Mouse (Mus musculus): ENCODE results near the gene Mrpl46.

Gene Mrpl46

DNA sequence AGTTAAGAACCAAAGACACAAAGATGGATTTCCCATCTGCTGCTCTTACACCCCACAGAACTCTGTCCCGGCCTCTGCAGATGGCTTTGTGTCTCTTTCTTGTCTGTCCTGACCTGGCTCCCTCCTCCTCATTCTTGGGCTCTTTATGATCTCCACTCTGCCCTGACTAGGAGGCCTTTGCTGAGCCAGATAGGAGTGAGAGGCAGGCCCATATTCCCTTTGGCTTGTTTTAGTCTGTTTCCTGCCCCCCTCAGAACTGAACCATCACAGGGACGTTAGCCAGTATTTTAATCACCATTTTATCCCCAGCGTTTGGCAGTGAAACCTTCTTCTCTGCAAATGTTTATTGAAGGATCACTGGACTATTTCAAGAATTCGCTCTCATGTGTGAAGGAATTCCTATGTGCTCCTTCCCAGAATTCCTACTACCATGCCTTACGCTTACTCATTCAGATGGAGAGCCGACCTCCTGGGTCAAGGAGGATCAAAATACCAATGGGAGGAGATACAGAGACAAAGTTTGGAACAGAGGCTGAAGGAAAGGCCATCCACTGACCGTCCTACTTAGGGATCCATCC, 14.2 kb downstream of the Mrpl46 start:
- no peak for DNase-seq (ENCODE audit: extremely low read depth, low read depth, low spot score)

DNA sequence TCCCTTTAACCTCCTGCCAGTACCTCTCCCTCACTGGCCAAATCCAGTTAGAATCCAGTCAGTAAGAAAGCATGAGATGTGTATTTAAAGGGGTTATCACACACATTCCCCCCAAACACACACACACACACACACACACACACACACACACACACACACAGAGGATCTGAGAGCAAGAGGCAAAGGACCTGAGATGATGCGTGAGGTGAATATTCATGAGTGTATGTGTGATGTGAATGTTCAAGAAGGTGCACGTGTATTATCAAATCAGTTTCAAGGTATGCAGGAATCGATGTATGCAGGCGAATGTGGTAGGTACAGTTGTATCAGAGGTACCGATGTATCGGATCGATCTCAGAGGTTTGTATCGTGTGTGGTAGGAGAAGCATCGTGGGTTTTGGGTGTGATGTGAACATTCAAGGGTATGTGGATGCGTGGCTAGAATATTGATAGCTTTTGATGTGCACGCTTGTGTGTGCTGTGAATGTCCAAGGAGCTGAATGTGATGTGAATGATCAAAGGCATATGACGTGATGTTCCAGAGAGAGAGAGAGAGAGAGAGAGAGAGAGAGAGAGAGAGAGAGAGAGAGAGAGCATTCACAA, 15.3 kb downstream of the Mrpl46 start:
- no peak for DNase-seq (ENCODE audit: extremely low read depth, low read depth, low spot score)

DNA sequence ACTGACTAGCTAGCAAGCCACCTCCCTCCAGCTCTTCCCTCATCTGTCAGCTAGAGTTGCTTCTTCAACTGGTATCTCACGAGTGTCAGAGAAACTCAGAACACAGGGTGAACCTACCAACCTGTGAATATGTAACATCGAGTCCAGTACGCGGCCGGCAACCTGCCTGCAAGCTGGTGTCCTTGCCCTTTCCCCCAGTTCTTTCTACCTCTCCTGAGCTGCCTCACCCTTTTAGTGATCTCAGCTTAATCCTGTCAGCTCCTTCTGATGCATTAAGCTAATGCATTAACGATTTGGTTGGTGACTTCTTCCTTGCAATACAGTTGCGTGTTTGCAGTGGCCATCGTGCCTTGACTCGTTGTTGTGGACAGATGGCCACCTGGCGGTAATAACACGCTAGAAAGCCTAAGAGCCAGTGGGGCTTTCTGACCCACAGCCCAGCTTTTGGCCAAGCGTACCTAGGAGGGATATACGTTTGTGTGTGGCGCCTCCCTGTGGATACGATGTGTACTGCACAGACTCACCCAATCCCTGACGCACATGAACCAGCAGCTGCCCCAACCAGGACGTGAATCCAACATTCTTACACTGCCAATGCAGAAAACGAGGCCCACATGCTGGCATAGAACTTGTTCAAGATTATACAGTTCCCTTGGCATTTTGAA, 17.2 kb downstream of the Mrpl46 start:
- no peak for DNase-seq (ENCODE audit: extremely low read depth, low read depth, low spot score)

DNA sequence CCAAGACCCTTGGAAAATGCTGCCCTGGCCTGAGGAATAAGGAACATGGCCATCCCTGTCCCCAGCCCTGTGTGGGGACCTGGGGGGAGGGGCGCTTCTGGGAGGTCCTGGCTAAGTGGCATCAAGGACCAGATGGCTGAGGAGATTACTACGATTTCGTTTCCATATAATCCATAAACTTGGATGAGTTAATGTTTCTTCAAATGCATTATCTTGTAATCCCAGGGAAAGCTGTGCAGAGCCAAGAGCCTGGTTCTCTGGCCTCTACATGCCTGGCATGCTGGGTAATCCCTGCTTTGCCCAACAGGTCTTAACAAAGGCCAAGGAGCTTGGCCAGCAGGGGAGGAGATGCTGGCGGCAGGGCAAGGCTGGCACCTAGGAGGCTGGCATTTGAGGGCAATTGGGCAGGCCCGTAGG, 18.1 kb downstream of the Mrpl46 start:
- peak; percentile 77 for DNase-seq (ENCODE audit: extremely low read depth, low read depth, low spot score)

DNA sequence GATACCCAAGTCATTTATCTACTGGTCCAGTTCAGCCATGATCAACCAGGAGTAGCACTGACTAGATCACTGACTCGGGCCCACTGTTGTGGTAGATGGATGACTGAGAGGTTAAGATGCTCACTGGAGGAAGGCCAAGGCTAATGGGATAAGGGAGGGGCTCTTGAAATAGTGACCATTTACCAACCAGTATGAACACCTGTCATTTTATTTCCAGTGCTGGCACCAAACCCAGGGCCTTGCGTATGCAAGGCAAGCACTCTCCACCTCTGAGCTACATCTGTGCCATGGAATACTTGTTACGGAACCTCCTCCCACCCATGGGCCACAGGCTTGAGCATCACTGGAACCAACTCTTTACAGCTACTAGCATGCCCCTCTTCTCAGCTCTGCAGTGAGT, 19.5 kb downstream of the Mrpl46 start:
- DNase-seq (ENCODE audit: extremely low read depth, low read depth, low spot score) = no peak

DNA sequence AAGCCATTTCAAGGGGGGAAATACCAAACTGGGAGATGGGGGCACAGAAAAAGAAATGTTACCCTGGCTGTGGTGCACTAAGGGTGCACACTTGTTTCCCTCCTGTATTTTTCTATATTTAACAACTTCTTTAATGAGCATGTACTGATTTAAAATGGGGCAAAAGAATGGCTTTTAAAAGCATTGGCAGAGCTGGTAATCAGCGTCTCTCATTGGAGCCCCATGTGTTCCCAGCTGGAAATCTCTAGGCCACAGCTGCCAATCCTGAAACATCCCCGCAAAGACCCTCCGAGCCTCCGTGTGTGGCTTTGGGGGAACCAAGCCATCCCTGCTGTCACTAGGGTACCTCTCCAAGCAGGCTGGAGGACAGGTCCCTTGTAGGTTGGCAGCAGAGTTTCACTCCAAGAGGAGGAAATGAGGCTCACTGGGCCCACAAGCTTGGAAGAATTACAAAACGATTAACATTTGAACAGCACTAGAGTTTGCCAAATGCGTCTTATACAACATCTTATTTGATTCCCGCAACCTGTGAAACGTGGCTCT, 28.8 kb downstream of the Mrpl46 start:
- no peak for DNase-seq (ENCODE audit: extremely low read depth, low read depth, low spot score)

DNA sequence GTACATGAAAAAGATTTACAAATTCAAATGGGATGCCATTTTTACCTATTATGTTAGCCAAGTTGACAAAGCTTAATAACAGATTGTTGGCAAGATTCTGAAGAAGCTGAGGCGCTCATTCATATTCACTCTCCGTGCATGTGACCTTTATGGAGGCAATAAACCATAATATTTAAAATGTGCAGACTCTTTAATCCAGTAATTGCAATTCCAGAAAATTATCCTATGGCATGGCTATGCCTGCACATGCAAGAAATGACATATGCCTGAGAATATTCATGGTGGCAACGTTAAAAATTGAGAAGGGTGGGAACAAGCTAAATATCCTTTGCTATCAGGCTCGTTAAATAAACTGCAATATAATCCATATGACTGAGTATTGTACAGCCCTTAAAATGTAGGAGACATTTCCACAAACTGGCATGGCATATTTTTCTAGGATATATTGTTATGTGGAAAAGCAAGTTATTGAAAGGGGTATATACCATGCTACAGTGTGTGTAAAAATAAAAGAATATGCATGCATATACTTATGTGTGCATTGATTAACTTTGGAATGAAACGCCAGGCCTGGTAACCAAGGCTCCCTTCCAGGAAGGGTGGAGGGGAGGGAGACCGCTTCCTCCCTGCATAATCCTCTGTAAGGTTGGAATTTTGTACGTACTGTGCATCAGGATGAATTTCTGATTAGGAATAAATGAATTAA, 29.4 kb downstream of the Mrpl46 start:
- no peak for DNase-seq (ENCODE audit: extremely low read depth, low read depth, low spot score)

DNA sequence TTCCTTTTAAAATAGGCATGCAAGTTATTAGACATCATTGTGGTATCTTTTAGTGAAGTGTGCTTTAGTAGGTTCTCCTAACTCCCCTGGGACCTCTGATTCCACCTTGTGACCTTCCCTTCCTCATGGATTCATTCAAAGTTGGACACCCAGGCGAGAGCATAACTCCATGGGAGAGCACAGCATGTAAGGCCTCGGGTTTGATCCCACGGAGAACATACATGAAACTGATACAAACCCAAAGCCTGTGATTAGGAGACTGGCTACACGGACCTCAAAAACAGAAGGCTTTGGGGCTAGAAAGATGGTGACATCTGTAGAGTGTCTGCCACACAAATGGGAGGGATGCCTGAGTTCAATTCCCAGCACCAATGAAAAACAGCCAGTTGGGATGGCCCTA, 30.4 kb downstream of the Mrpl46 start:
- DNase-seq (ENCODE audit: extremely low read depth, low read depth, low spot score) = no peak

DNA sequence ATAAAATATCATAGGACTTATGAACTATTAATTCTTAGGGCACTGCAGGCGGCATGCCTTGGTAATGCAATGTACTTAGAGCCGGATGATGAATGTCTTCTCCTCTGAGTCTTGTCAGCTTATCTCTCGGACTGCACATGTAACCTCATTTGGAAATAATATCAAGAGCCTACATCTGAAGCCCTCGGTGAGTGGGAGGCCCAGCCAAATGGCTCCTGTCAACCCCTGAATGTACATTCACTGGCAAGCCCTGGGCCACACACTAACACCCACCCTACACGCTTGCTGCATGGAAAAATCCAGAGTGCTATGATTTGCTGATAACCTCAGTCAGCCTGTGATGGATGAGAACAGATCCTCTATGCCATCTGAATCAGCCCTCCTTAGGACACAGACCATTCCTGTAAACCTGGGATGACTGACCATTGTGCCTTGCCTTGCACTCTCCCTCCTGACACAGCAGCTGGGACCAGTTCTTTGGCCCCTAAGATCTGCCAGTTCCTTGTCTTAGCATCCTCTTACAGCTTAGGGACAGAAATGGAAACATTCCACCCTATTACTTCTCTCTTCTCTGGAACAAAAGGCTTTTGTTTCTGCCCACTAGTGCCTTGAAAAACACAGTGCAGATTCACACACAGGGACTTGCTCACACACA, 39.5 kb downstream of the Mrpl46 start:
- DNase-seq (ENCODE audit: extremely low read depth, low read depth, low spot score) = no peak

DNA sequence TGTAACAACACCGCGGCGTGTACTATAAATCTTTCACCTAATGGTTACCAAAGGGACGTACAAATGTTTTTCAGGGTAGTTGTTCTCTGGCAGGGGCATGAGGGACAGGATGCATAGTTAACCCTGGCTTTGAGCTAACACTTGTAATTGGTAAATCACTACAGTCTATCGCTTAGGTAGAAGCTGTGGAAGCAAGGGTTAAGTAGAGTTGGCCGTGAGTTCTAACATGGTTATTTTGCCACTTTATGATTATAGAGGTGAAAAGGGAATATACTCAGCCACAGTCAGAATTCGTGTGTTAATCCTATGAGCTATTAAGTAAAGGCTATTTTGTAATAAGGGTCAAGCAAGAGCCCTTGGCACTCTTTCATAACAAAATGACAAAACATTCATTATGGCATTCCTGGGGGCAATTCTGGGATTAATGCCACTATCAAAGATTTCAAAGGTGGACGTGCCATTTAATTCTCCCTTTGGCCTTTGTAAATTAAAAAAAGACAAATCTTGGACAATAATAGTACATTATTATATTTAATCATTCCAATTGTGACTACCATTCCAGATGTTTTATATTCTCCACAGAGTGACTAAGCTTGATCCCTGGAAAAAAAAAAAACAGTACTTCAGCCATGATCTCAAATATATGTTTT, 43.9 kb downstream of the Mrpl46 start:
- DNase-seq (ENCODE audit: extremely low read depth, low read depth, low spot score) = peak; percentile 80

DNA sequence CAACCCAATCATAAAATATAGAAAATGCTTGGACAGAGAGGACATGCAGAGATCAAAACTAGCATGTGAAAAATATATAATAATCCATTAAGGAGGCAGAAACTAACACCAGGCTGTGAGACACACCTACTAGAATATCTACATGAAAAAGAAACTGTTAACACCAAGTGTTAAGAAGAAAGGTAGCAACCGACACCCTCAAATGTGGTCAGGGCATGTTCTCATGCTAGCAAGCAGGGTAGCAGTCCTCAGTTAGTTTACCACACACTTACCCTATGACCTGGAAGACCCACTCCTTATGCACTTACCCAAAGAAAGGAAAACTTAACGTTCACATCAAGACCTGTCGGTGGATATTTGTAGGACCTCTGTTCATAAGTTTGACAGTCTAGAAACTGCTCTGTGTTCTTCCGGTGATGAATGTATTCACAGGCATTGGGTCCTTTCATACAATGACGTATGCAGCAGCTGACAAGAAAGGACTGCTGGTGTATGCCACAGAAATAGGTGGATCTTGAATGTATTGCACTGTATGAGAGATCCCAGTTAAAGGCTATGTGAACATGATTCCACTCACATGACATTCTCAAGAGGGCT, 45.6 kb downstream of the Mrpl46 start, which contains the start of gene Ntrk3:
Gene Ntrk3 (minus strand): TSS at position 399 of the 597 bp plus-strand sequence.
- DNase-seq (ENCODE audit: extremely low read depth, low read depth, low spot score) = no peak

DNA sequence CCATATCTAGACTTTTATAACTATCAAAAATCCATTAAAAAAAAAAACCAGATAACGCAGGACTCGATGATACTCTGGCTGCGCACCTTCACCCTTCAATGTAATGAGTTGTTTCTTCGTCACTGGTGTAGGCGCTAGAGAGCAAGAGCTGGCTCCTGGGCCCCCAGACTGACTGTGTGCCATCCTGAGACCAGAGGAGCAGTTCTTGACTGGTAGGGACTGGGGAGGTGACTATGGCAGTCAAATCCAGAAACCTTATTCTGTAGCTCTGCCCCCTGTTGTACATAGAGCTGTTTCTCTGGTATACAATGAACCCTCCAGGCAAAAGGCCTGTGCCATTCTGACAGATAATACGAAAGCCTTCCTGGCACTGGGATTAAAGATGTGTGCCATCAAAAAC, 46.1 kb downstream of the Mrpl46 start:
- no peak for DNase-seq (ENCODE audit: extremely low read depth, low read depth, low spot score)

DNA sequence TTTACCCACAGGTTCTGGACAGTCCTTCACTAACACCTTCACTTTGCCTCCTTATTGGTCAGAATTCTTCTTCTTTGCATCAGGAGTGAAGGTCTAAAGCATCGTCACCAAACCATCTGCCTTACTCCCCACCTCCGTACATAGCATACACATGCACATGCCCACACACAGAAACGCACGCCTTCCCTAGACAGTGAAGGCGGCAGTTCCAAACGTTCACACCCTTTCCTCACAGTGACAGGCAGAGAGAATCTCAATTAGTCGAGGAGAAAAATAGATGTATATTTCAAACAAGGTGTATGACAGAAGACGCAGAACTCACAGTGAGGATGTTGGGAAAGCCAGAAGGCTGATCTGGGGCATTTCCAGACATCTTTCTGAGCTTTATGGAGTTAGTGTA, 51.9 kb downstream of the Mrpl46 start:
- DNase-seq (ENCODE audit: extremely low read depth, low read depth, low spot score) = no peak
